Mouse (Mus musculus): ENCODE results near the gene Ccdc60. TPM values are rescaled to one million over a fixed set of nuclear protein-coding genes. Genes with fewer than 3 reads are reported as not detected.
A peak's percentile ranks its signal among the peaks of the same experiment; 100 is the strongest.

Ccdc60 gene
- polyA plus RNA-seq, 1 experiment from 2014 or later, result 0.52 TPM

- peaks cover 7% of the 10 kb centered on the region; the same call in 1 of the 2 replicates for H3K4me1 ChIP-seq (replicated peaks)
- H3K27ac ChIP-seq (ENCODE audit: poor library complexity, severe bottlenecking), result no peak overlapping the region
- H3K4me2 ChIP-seq, result no peak overlapping the region
- H3K27me3 ChIP-seq (replicated peaks), result no peaks in the 10 kb centered on the region
- WGBS, result 41% methylated on average over 9 of the region's 9 CpGs
- ATAC-seq (ENCODE audit: insufficient number of reproducible peaks, low FRiP score), result no peak
- no peak overlapping the region for H3K4me3 ChIP-seq
- H3K36me3 ChIP-seq, result no peaks in the 10 kb centered on the region
- peaks cover 5% of the 10 kb centered on the region for H3K9me3 ChIP-seq (replicated peaks)
- no peak overlapping the region for H3K9ac ChIP-seq
These were observed 12.2 kb upstream of the Ccdc60 start for GRCm38 (mm10) chr5:116300984-116301383.

- Histone ChIP-seq H3K27ac (ENCODE audit: poor library complexity, severe bottlenecking) (no peak overlapping the region), H3K36me3 (no peaks in the 10 kb centered on the region), H3K4me2 (no peak overlapping the region), H3K27me3 (replicated peaks) (no peaks in the 10 kb centered on the region), H3K9me3 (replicated peaks) (peaks cover 8% of the 10 kb centered on the region), H3K9ac (no peak overlapping the region), H3K4me1 (replicated peaks) (peaks cover 16% of the 10 kb centered on the region), H3K4me3 (no peak overlapping the region)
- WGBS, result 77% methylated on average over 5 of the region's 5 CpGs
- no peak for ATAC-seq (ENCODE audit: insufficient number of reproducible peaks, low FRiP score)
These were observed 4.7 kb upstream of the Ccdc60 start for GRCm38 (mm10) chr5:116293501-116293900.

GRCm38 (mm10) chr5:116290584-116290983 is 1.8 kb upstream of the Ccdc60 start:
- Histone ChIP-seq H3K9ac (no peak overlapping the region), H3K27me3 (replicated peaks) (no peaks in the 10 kb centered on the region), H3K9me3 (replicated peaks) (no peaks in the 10 kb centered on the region), H3K27ac (ENCODE audit: poor library complexity, severe bottlenecking) (no peak overlapping the region), H3K4me2 (no peak overlapping the region), H3K36me3 (no peaks in the 10 kb centered on the region), H3K4me1 (replicated peaks) (peaks cover 18% of the 10 kb centered on the region), H3K4me3 (no peak overlapping the region)
- ATAC-seq (ENCODE audit: insufficient number of reproducible peaks, low FRiP score), result no peak
- WGBS, result 77% methylated on average over 5 of the region's 5 CpGs

- peak overlapping the region; percentile 71 for H3K4me2 ChIP-seq
- peak overlapping the region; percentile 37 for H3K4me3 ChIP-seq
- H3K36me3 ChIP-seq, result no peaks in the 10 kb centered on the region
- H3K27me3 ChIP-seq (replicated peaks), result no peaks in the 10 kb centered on the region
- H3K4me1 ChIP-seq (replicated peaks), result peaks cover 21% of the 10 kb centered on the region
- 8% methylated on average over 9 of the region's 9 CpGs for WGBS
- no peaks in the 10 kb centered on the region for H3K9me3 ChIP-seq (replicated peaks)
- no peak overlapping the region; the same call in 1 of the 2 replicates for H3K27ac ChIP-seq (ENCODE audit: poor library complexity, severe bottlenecking)
- ATAC-seq (ENCODE audit: insufficient number of reproducible peaks, low FRiP score), result peak; percentile 63
- no peak overlapping the region for H3K9ac ChIP-seq
These were observed 1.1 kb upstream of the Ccdc60 start for GRCm38 (mm10) chr5:116289897-116290296.

- no peaks in the 10 kb centered on the region for H3K9me3 ChIP-seq (replicated peaks)
- no peaks in the 10 kb centered on the region for H3K27me3 ChIP-seq (replicated peaks)
- H3K4me3 ChIP-seq, result no peak overlapping the region
- ATAC-seq (ENCODE audit: insufficient number of reproducible peaks, low FRiP score), result no peak
- no peaks in the 10 kb centered on the region for H3K36me3 ChIP-seq
- 43% methylated on average over 10 of the region's 10 CpGs for WGBS
- no peak overlapping the region for H3K27ac ChIP-seq (ENCODE audit: poor library complexity, severe bottlenecking)
- H3K9ac ChIP-seq, result no peak overlapping the region
- no peak overlapping the region for H3K4me2 ChIP-seq
- peaks cover 21% of the 10 kb centered on the region for H3K4me1 ChIP-seq (replicated peaks)
These were observed 602 bp downstream of the Ccdc60 start for GRCm38 (mm10) chr5:116288183-116288582.

- Histone ChIP-seq H3K4me1 (replicated peaks) (peaks cover 21% of the 10 kb centered on the region), H3K9ac (no peak overlapping the region), H3K36me3 (no peaks in the 10 kb centered on the region), H3K9me3 (replicated peaks) (no peaks in the 10 kb centered on the region), H3K4me2 (no peak overlapping the region), H3K4me3 (no peak overlapping the region), H3K27me3 (replicated peaks) (no peaks in the 10 kb centered on the region), H3K27ac (ENCODE audit: poor library complexity, severe bottlenecking) (no peak overlapping the region)
- ATAC-seq (ENCODE audit: insufficient number of reproducible peaks, low FRiP score), result 0 out of 2 replicates have a peak, but pooled peaks have one; percentile 28
- 33% methylated on average over 15 of the region's 15 CpGs for WGBS
These were observed 3.1 kb downstream of the Ccdc60 start for GRCm38 (mm10) chr5:116285532-116286176.

GRCm38 (mm10) chr5:116280518-116280917 is 8.3 kb downstream of the Ccdc60 start:
- H3K4me2 ChIP-seq, result no peak overlapping the region
- ATAC-seq (ENCODE audit: insufficient number of reproducible peaks, low FRiP score), result no peak

GRCm38 (mm10) chr5:116278436-116278918 is 10.3 kb downstream of the Ccdc60 start:
- no peak overlapping the region for H3K27ac ChIP-seq (ENCODE audit: poor library complexity, severe bottlenecking)
- peaks cover 27% of the 10 kb centered on the region for H3K9me3 ChIP-seq (replicated peaks)
- H3K4me3 ChIP-seq, result no peak overlapping the region
- H3K36me3 ChIP-seq, result no peaks in the 10 kb centered on the region
- H3K4me2 ChIP-seq, result no peak overlapping the region
- 89% methylated on average over 17 of the region's 17 CpGs for WGBS
- H3K4me1 ChIP-seq (replicated peaks), result peaks cover 13% of the 10 kb centered on the region
- H3K9ac ChIP-seq, result no peak overlapping the region
- ATAC-seq (ENCODE audit: insufficient number of reproducible peaks, low FRiP score), result no peak
- H3K27me3 ChIP-seq (replicated peaks), result no peaks in the 10 kb centered on the region

More at GRCm38 (mm10) chr5:116280518-116280917, 8.3 kb downstream of the Ccdc60 start:
- Histone ChIP-seq H3K36me3 (no peaks in the 10 kb centered on the region), H3K27ac (ENCODE audit: poor library complexity, severe bottlenecking) (no peak overlapping the region), H3K27me3 (replicated peaks) (no peaks in the 10 kb centered on the region), H3K4me3 (no peak overlapping the region), H3K9me3 (replicated peaks) (peaks cover 25% of the 10 kb centered on the region), H3K4me1 (replicated peaks) (peaks cover 2% of the 10 kb centered on the region), H3K9ac (no peak overlapping the region)

GRCm38 (mm10) chr5:116277951-116278350 is 10.8 kb downstream of the Ccdc60 start:
- WGBS, result 89% methylated on average over 4 of the region's 4 CpGs
- ATAC-seq (ENCODE audit: insufficient number of reproducible peaks, low FRiP score), result no peak
- Histone ChIP-seq H3K36me3 (no peaks in the 10 kb centered on the region), H3K4me3 (no peak overlapping the region), H3K9me3 (replicated peaks) (peaks cover 27% of the 10 kb centered on the region), H3K27me3 (replicated peaks) (no peaks in the 10 kb centered on the region), H3K4me1 (replicated peaks) (peaks cover 18% of the 10 kb centered on the region), H3K9ac (no peak overlapping the region), H3K4me2 (no peak overlapping the region), H3K27ac (ENCODE audit: poor library complexity, severe bottlenecking) (no peak overlapping the region)

- Histone ChIP-seq H3K4me3 (no peak overlapping the region), H3K4me2 (no peak overlapping the region), H3K9me3 (replicated peaks) (peaks cover 27% of the 10 kb centered on the region), H3K27ac (ENCODE audit: poor library complexity, severe bottlenecking) (no peak overlapping the region), H3K27me3 (replicated peaks) (no peaks in the 10 kb centered on the region), H3K4me1 (replicated peaks) (peaks cover 43% of the 10 kb centered on the region), H3K9ac (no peak overlapping the region), H3K36me3 (no peaks in the 10 kb centered on the region)
- ATAC-seq (ENCODE audit: insufficient number of reproducible peaks, low FRiP score), result no peak
- WGBS, result 56% methylated on average over 2 of the region's 2 CpGs
These were observed 14.0 kb downstream of the Ccdc60 start for GRCm38 (mm10) chr5:116274818-116275217.

GRCm38 (mm10) chr5:116274365-116274764 is 14.4 kb downstream of the Ccdc60 start:
- Histone ChIP-seq H3K27me3 (replicated peaks) (no peaks in the 10 kb centered on the region), H3K4me2 (no peak overlapping the region), H3K4me3 (no peak overlapping the region), H3K36me3 (no peaks in the 10 kb centered on the region), H3K4me1 (replicated peaks) (peaks cover 46% of the 10 kb centered on the region), H3K27ac (ENCODE audit: poor library complexity, severe bottlenecking) (no peak overlapping the region), H3K9ac (no peak overlapping the region), H3K9me3 (replicated peaks) (peaks cover 27% of the 10 kb centered on the region)
- WGBS, result 52% methylated on average over 5 of the region's 5 CpGs
- no peak for ATAC-seq (ENCODE audit: insufficient number of reproducible peaks, low FRiP score)
